Mouse (Mus musculus) liver, embryonic 16.5 days (tissue): ENCODE measurements around the gene Zfp563. TPM values are rescaled to one million over a fixed set of nuclear protein-coding genes. Genes with fewer than 3 reads are reported as not detected.

Experiments used
- ATAC-seq: fragments of 200-750 bp; cut with Nextera tagmentation; 2 replicates; pipeline ENCODE4 v1.8.0; 2017; ENCODE audit warnings: low read depth, mild to moderate bottlenecking, moderate number of reproducible peaks, moderate library complexity
- H3K27ac ChIP-seq: fragments of 300-500 bp; sonication (generic); 2 replicates; pipeline ENCODE4 v1.5.1; 2014; ENCODE audit warnings: mild to moderate bottlenecking, low read length
- H3K27me3 ChIP-seq: fragments of 300-500 bp; sonication (generic); 2 replicates; pipeline ENCODE4 v1.6.1; 2014; ENCODE audit warnings: low read depth, low read length, mixed read lengths; ENCODE audit not compliant: control insufficient read depth, insufficient read depth
- H3K36me3 ChIP-seq: fragments of 300-500 bp; sonication (generic); 2 replicates; pipeline ENCODE4 v1.6.1; 2014; ENCODE audit warnings: mild to moderate bottlenecking; ENCODE audit not compliant: control insufficient read depth, insufficient read depth
- H3K4me1 ChIP-seq: fragments of 300-500 bp; sonication (generic); 2 replicates; pipeline ENCODE4 v1.6.1; 2014; ENCODE audit warnings: low read depth, low read length, mixed read lengths; ENCODE audit not compliant: control insufficient read depth
- H3K4me2 ChIP-seq: fragments of 300-500 bp; sonication (generic); 2 replicates; pipeline ENCODE4 v1.6.1; 2014; ENCODE audit warnings: low read depth, low read length, mixed read lengths
- H3K4me3 ChIP-seq: fragments of 300-500 bp; sonication (generic); 2 replicates; pipeline ENCODE4 v1.5.1; 2014; ENCODE audit warnings: low read depth, mild to moderate bottlenecking, low read length
- H3K9ac ChIP-seq: fragments of 300-500 bp; sonication (generic); 2 replicates; pipeline ENCODE4 v1.6.1; 2014; ENCODE audit warnings: low read depth, low read length
- H3K9me3 ChIP-seq: fragments of 300-500 bp; sonication (generic); replicated peaks from 2 replicates; pipeline ENCODE4 v1.6.1; 2016; ENCODE audit warnings: low read length; ENCODE audit not compliant: control insufficient read depth
- WGBS: fragments of 180-500 bp; shearing (Covaris S2); extraction: QIAGEN DNeasy Blood & Tissue Kit; methylation state at CpG from one replicate; pipeline ENCODE4 v1.1.7; 2014; ENCODE audit not compliant: insufficient replicate concordance; 5-methylcytosine and 5-hydroxymethylcytosine counted together
- polyA plus RNA-seq: library from polyadenylated mRNA; unstranded; fragments of >200 nt; fragmentation: Nextera tagmentation; extraction: Ambion mirVana; gene quantifications from 2 replicates; pipeline ENCODE4 v1.2.1, GENCODE M21; 2015

Gene Zfp563
- polyA plus RNA-seq, 1 experiment from 2014 or later = 1.1 TPM

DNA sequence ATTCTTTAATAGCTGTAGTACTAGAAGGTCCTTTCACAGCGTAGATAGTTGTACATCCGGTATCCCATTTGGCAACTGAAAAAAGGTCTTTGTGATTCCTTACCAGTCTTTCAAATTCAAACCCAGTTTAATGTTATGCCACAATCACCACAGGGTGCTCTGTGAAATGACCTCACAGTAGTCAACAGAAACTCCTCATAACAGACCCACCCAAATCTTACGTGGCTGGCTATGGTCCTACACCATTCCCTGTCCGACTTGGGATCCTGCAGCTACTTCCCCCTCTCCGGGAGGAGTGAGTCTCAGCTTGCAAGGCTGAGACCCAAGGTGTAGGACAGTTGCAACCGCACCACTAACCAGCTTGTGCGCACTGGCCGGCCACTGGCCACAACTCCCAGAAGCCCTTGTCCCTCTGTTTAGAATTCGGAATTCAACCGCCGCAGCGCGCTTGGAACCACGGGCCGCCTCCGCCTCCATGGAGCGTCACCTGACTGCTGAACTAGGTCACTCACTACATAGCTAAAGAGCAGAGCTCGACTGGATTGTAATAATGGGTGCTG is 50.2 kb downstream of the Zfp563 start, which contains the start of gene Morc2b:
Morc2b (minus strand) TSS at position 423 of the 560 bp plus-strand sequence.
- H3K36me3 ChIP-seq = no peaks in the 10 kb centered on the region
- no peaks in the 10 kb centered on the region for H3K4me1 ChIP-seq
- no peaks in the 10 kb centered on the region for H3K27me3 ChIP-seq
- WGBS = 63% methylated on average over 18 of the region's 18 CpGs
- no peak within 1 kb of the TSS for H3K4me3 ChIP-seq
- H3K27ac ChIP-seq = no peak within 1 kb of the TSS
- no peak within 1 kb of the TSS for H3K9ac ChIP-seq
- H3K9me3 ChIP-seq = no peaks in the 10 kb centered on the region; the same call in 1 of the 2 replicates
- H3K4me2 ChIP-seq = no peak within 1 kb of the TSS
- no peak for ATAC-seq

Other genes starting within 250 kb of the Zfp563 start
- gene Zfp870, start 197.7 kb upstream of the Zfp563 start, polyA plus RNA-seq = 1.3 and 1.4 TPM in 2 replicates
- not detected in 2 replicates for gene Cyp4f14, start 172.0 kb upstream of the Zfp563 start, polyA plus RNA-seq
- 8.0 and 9.6 TPM in 2 replicates for gene Cyp4f13, start 141.9 kb upstream of the Zfp563 start, polyA plus RNA-seq
- 3.5 and 4.0 TPM in 2 replicates for gene Zfp472, start 123.5 kb upstream of the Zfp563 start, polyA plus RNA-seq
- 2.6 and 3.0 TPM in 2 replicates for gene Zfp952, start 96.2 kb upstream of the Zfp563 start, polyA plus RNA-seq
- 2.2 and 2.3 TPM in 2 replicates for gene Zfp763, start 55.9 kb upstream of the Zfp563 start, polyA plus RNA-seq
- gene 4921501E09Rik, start 21.3 kb upstream of the Zfp563 start, polyA plus RNA-seq = not detected in 2 replicates
- not detected in 2 replicates for gene Morc2b, start 50.4 kb downstream of the Zfp563 start, polyA plus RNA-seq
- not detected in 2 replicates for gene Olfr55, start 79.1 kb downstream of the Zfp563 start, polyA plus RNA-seq
- gene Olfr239, start 102.0 kb downstream of the Zfp563 start, polyA plus RNA-seq = not detected in 2 replicates
- 0.01 TPM in 1 of 2 replicates, not detected in the other for gene Olfr1564, start 132.4 kb downstream of the Zfp563 start, polyA plus RNA-seq
- gene Zfp955a, start 165.8 kb downstream of the Zfp563 start, polyA plus RNA-seq = 4.0 and 4.2 TPM in 2 replicates
- gene Olfr63, start 175.4 kb downstream of the Zfp563 start, polyA plus RNA-seq = not detected in 2 replicates
- gene Zfp955b, start 200.2 kb downstream of the Zfp563 start, polyA plus RNA-seq = 2.6 and 3.3 TPM in 2 replicates